Comparison of ENCODE assay signal across 25 mouse cellular contexts in genomic region chr11:118604206-118604605, GRCm38 (mm10).
DNase-seq lines count a peak whose midpoint lies in the region; ATAC-seq lines count a peak whose summit lies in the region.
"Had no signal": no experiment of that assay in that cellular context is flagged by ENCODE, and none has a peak within 500 bp of the region (broad histone marks: within the 10 kb centered on the region; RNA-seq: fewer than 3 reads in every experiment).

No protein-coding gene starts in this region.

- peaks cover 37% of the 10 kb centered on the region for H3K4me1 ChIP-seq in midbrain, embryonic 16.5 days (ENCODE audit: control insufficient read depth, insufficient read depth, low read length)
- H3K4me1 ChIP-seq in midbrain, embryonic 10.5 days = peaks cover 26% of the 10 kb centered on the region
- H3K4me1 ChIP-seq: heart, embryonic 13.5 days; intestine, embryonic 15.5 days; limb, embryonic 13.5 days; liver, embryonic 13.5 days; lung, embryonic 15.5 days; stomach, embryonic 15.5 days had no signal

- DNase-seq in frontal cortex, postnatal 36 days (ENCODE audit: low spot score in 2 of 2) = no peak
- no peak for DNase-seq in midbrain, embryonic 10.5 days (ENCODE audit: low spot score)
- DNase-seq in cerebellum, adult 8-10 months = peak; percentile 51
- no peak for DNase-seq in retina, embryonic 14.5 days (ENCODE audit: low spot score)
- no peak for DNase-seq in kidney, postnatal 25 days
- DNase-seq: adrenal gland, adult 8-10 months; gastrocnemius, postnatal 14 days; heart, adult 18-20 months; heart, postnatal 36 days; liver, embryonic 13.5 days; thymus, adult 2 months had no signal

- no peaks in the 10 kb centered on the region for H3K9me3 ChIP-seq in midbrain, embryonic 16.5 days (replicated peaks; ENCODE audit: control insufficient read depth, low read length, poor library complexity, severe bottlenecking)
- H3K9me3 ChIP-seq in midbrain, embryonic 10.5 days (replicated peaks) = 0 out of 2 replicates have a peak, but pooled peaks cover 5% of the 10 kb centered on the region
- H3K9me3 ChIP-seq: forebrain, embryonic 12.5 days; heart, embryonic 13.5 days; intestine, embryonic 15.5 days; kidney, embryonic 15.5 days; limb, embryonic 13.5 days; liver, embryonic 13.5 days; lung, embryonic 15.5 days; midbrain, embryonic 12.5 days; neural tube, embryonic 12.5 days; stomach, embryonic 15.5 days had no signal

- no peak overlapping the region for H3K9ac ChIP-seq in midbrain, embryonic 16.5 days (ENCODE audit: low read depth, low read length)
- H3K9ac ChIP-seq: forebrain, embryonic 12.5 days; heart, embryonic 13.5 days; intestine, embryonic 15.5 days; kidney, embryonic 15.5 days; limb, embryonic 13.5 days; liver, embryonic 13.5 days; lung, embryonic 15.5 days; midbrain, embryonic 12.5 days; neural tube, embryonic 12.5 days; stomach, embryonic 15.5 days had no signal

- ATAC-seq in frontal cortex, adult (ENCODE audit: low TSS enrichment) = peak; percentile 11; the same call in 1 of the 2 replicates
- 0 out of 2 replicates have a peak, but pooled peaks have one; percentile 21 for ATAC-seq in midbrain, embryonic 16.5 days
- ATAC-seq in common myeloid progenitor, adult 5-6 weeks (replicated peaks; ENCODE audit: low read depth, poor library complexity, severe bottlenecking) = peak; percentile 26; the same call in 1 of the 2 replicates
- ATAC-seq: intestine, embryonic 15.5 days; Patski had no signal

- no peak overlapping the region for H3K27ac ChIP-seq in midbrain, embryonic 16.5 days (ENCODE audit: low read length)
- no peak overlapping the region for H3K27ac ChIP-seq in midbrain, embryonic 10.5 days (replicated peaks)
- H3K27ac ChIP-seq: forebrain, embryonic 12.5 days; heart, embryonic 13.5 days; intestine, embryonic 15.5 days; kidney, embryonic 15.5 days; limb, embryonic 13.5 days; liver, embryonic 13.5 days; lung, embryonic 15.5 days; macrophage; midbrain, embryonic 12.5 days; neural tube, embryonic 12.5 days; stomach, embryonic 15.5 days had no signal

- WGBS in midbrain, embryonic 16.5 days = 56% methylated on average over 6 of the region's 6 CpGs
- WGBS in midbrain, embryonic 10.5 days = 78% methylated on average over 6 of the region's 6 CpGs

- no peak overlapping the region for H3K4me2 ChIP-seq in midbrain, embryonic 16.5 days (ENCODE audit: low read length)
- H3K4me2 ChIP-seq: forebrain, embryonic 12.5 days; heart, embryonic 13.5 days; intestine, embryonic 15.5 days; kidney, embryonic 15.5 days; limb, embryonic 13.5 days; liver, embryonic 13.5 days; lung, embryonic 15.5 days; midbrain, embryonic 12.5 days; neural tube, embryonic 12.5 days; stomach, embryonic 15.5 days had no signal

- no peaks in the 10 kb centered on the region for H3K36me3 ChIP-seq in midbrain, embryonic 16.5 days (ENCODE audit: control insufficient read depth, insufficient read depth, low read length)
- H3K36me3 ChIP-seq in midbrain, embryonic 10.5 days = no peaks in the 10 kb centered on the region
- H3K36me3 ChIP-seq: forebrain, embryonic 12.5 days; heart, embryonic 13.5 days; intestine, embryonic 15.5 days; kidney, embryonic 15.5 days; limb, embryonic 13.5 days; liver, embryonic 13.5 days; lung, embryonic 15.5 days; midbrain, embryonic 12.5 days; neural tube, embryonic 12.5 days; stomach, embryonic 15.5 days had no signal

- H3K27me3 ChIP-seq in midbrain, embryonic 16.5 days (ENCODE audit: control insufficient read depth, insufficient read depth, low read depth, low read length) = no peaks in the 10 kb centered on the region
- H3K27me3 ChIP-seq in midbrain, embryonic 10.5 days (ENCODE audit: low read depth, poor library complexity, severe bottlenecking) = peaks cover 4% of the 10 kb centered on the region; the same call in 1 of the 2 replicates
- H3K27me3 ChIP-seq: Patski had no signal

- H3K4me3 ChIP-seq in midbrain, embryonic 16.5 days (ENCODE audit: low read depth, low read length) = no peak overlapping the region
- no peak overlapping the region for H3K4me3 ChIP-seq in midbrain, embryonic 10.5 days
- H3K4me3 ChIP-seq: forebrain, embryonic 12.5 days; heart, embryonic 13.5 days; intestine, embryonic 15.5 days; kidney, embryonic 15.5 days; limb, embryonic 13.5 days; liver, embryonic 13.5 days; lung, embryonic 15.5 days; midbrain, embryonic 12.5 days; neural tube, embryonic 12.5 days; stomach, embryonic 15.5 days had no signal
